Mouse (Mus musculus) midbrain, embryonic 11.5 days (tissue): Measurements from ENCODE around the gene Rcsd1. TPM values are rescaled to one million over a fixed set of nuclear protein-coding genes. Genes with fewer than 3 reads are reported as not detected.

Source experiments
- ATAC-seq: fragments of 200-750 bp; cut with Nextera tagmentation; 2 replicates; pipeline ENCODE4 v1.8.0; 2017; ENCODE audit warnings: moderate TSS enrichment, moderate library complexity; ENCODE audit not compliant: low FRiP score
- DNase-seq: peaks from one replicate; pipeline ENCODE4 v3.0.0; 2015; ENCODE audit warnings: low spot score; ENCODE audit errors: missing footprints
- H3K27ac ChIP-seq: fragments of 300-500 bp; sonication (generic); 2 replicates; pipeline ENCODE4 v1.5.1; 2014; ENCODE audit warnings: low read depth, low read length
- H3K27me3 ChIP-seq: fragments of 300-500 bp; sonication (generic); 2 replicates; pipeline ENCODE4 v1.6.1; 2014; ENCODE audit warnings: mild to moderate bottlenecking, low read length, moderate library complexity, mixed read lengths; ENCODE audit not compliant: control insufficient read depth, insufficient read depth
- H3K36me3 ChIP-seq: fragments of 300-500 bp; sonication (generic); 2 replicates; pipeline ENCODE4 v1.6.1; 2014; ENCODE audit warnings: mild to moderate bottlenecking, low read length, moderate library complexity, mixed read lengths; ENCODE audit not compliant: control insufficient read depth, insufficient read depth
- H3K4me1 ChIP-seq: fragments of 300-500 bp; sonication (generic); 2 replicates; pipeline ENCODE4 v1.6.1; 2014; ENCODE audit warnings: low read length; ENCODE audit not compliant: control insufficient read depth, insufficient read depth
- H3K4me2 ChIP-seq: fragments of 300-500 bp; sonication (generic); 2 replicates; pipeline ENCODE4 v1.6.1; 2014; ENCODE audit warnings: mild to moderate bottlenecking, moderate library complexity
- H3K4me3 ChIP-seq: fragments of 300-500 bp; sonication (generic); 2 replicates; pipeline ENCODE4 v1.5.1; 2014; ENCODE audit warnings: low read depth, low read length
- H3K9ac ChIP-seq: fragments of 300-500 bp; sonication (generic); 2 replicates; pipeline ENCODE4 v1.6.1; 2014; ENCODE audit warnings: low read length
- H3K9me3 ChIP-seq: fragments of 300-500 bp; sonication (generic); 2 replicates; pipeline ENCODE4 v1.6.1; 2016; ENCODE audit warnings: low read length; ENCODE audit not compliant: control insufficient read depth
- WGBS: fragments of 180-500 bp; shearing (Covaris S2); extraction: QIAGEN DNeasy Blood & Tissue Kit; methylation state at CpG from one replicate; pipeline ENCODE4 v1.1.7; 2014; 5-methylcytosine and 5-hydroxymethylcytosine counted together
- microRNA-seq: library from miRNA; unstranded; fragments of <30 nt; microRNA quantifications from one replicate; pipeline ENCODE4, GENCODE M21; 2017
- polyA plus RNA-seq: library from polyadenylated mRNA; unstranded; fragments of >200 nt; fragmentation: Nextera tagmentation; extraction: Ambion mirVana; gene quantifications from 2 replicates; pipeline ENCODE4 v1.2.1, GENCODE M21; 2014

The Rcsd1 gene
- polyA plus RNA-seq, 1 experiment from 2014 or later: 5.9 TPM

DNA sequence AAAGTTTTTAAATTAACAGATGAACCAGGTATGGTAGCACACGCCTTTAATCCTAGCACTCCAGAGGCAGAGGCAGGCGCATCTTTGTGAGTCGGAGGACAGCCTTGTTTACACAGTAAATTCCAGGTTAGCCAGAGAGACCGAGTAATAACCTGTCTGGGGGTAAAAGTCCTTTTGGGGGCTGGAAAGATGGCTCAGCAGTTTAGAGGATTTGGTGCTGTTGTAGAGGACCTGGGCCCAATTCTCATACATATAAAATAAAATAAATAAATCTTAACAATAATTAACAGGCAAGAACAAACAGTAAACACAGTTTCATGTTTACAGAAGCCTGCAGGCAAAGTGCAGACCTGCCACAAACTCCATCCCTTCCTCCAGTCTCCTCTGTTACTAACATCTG lies 100.7 kb downstream of the Rcsd1 start:
- H3K4me3 ChIP-seq: no peak overlapping the region
- H3K27ac ChIP-seq: no peak overlapping the region
- H3K4me2 ChIP-seq: no peak overlapping the region
- peaks cover 16% of the 10 kb centered on the region for H3K4me1 ChIP-seq
- no peak for ATAC-seq
- no peaks in the 10 kb centered on the region for H3K9me3 ChIP-seq
- H3K36me3 ChIP-seq: peaks cover 10% of the 10 kb centered on the region
- WGBS: 83% methylated on average over 4 of the region's 4 CpGs
- no peak for DNase-seq
- no peaks in the 10 kb centered on the region for H3K27me3 ChIP-seq
- H3K9ac ChIP-seq: no peak overlapping the region

DNA sequence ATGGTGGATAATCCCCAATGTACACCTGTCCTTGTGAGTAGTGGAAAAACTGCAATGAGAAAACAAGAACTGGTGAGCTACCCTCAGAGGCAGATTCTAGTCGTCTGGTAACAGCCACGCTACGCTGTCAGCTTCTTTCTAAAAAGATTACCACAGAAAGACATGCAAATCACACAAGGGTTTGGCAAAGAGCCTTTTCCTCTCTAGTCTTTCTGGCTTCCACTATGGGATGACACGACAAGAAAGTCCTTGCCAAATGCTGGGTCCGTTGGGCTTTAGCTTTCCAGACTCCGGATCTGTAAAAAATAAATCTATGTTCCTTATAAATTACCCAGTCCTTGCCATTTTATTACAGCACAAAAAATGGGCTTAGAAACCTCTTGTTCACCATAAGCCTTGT lies 103.8 kb downstream of the Rcsd1 start:
- Histone ChIP-seq H3K27ac (no peak overlapping the region), H3K36me3 (peaks cover 15% of the 10 kb centered on the region), H3K4me1 (peaks cover 11% of the 10 kb centered on the region), H3K9ac (no peak overlapping the region), H3K9me3 (no peaks in the 10 kb centered on the region), H3K4me3 (no peak overlapping the region), H3K27me3 (no peaks in the 10 kb centered on the region), H3K4me2 (no peak overlapping the region)
- DNase-seq (no peak), ATAC-seq (no peak)
- WGBS: 93% methylated on average over 6 of the region's 6 CpGs

DNA sequence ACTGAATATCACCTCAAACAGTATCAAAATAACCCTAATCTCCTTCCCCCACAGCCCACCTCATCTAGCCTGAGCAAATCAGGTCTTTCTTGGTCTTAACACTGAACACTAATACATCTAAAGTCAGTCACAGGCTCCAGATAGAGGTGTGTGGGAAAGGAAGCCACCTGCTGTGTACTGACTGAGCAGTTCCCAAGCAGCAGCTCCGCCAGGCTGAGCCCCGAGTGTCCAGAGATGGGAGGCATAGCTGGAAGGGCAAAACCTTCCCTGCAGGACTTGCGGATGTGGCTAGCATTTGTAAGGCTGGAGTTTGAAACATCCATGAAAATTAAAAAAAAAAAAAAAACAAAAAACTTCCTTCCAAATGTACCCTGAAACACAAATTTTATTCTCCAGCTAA lies 104.4 kb downstream of the Rcsd1 start:
- no peaks in the 10 kb centered on the region for H3K27me3 ChIP-seq
- H3K9me3 ChIP-seq: no peaks in the 10 kb centered on the region
- H3K4me2 ChIP-seq: no peak overlapping the region
- 80% methylated on average over 3 of the region's 3 CpGs for WGBS
- no peak overlapping the region for H3K9ac ChIP-seq
- H3K4me3 ChIP-seq: no peak overlapping the region
- peaks cover 15% of the 10 kb centered on the region for H3K36me3 ChIP-seq
- peaks cover 5% of the 10 kb centered on the region for H3K4me1 ChIP-seq
- H3K27ac ChIP-seq: no peak overlapping the region
- ATAC-seq (no peak), DNase-seq (no peak)

DNA sequence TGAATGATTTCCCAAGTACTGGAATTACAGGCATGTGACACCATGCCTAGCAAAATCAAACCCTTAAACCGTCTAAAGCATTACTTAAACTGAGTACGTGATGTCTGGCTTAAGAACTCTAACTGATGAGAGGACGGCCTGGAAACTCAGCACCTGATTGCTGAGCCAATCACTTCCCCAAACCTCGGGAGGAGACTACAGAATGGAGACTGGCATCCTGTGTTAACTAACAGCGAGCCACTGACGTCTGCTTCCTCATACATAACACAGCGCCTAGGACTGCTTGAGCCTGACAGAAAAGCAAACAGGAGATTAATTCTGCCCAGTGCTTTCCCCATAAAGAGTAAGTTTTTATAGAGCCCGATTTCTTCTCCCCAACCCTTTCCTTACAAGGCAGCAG lies 105.4 kb downstream of the Rcsd1 start:
- H3K27me3 ChIP-seq: no peaks in the 10 kb centered on the region
- no peak overlapping the region for H3K9ac ChIP-seq
- no peak overlapping the region for H3K4me3 ChIP-seq
- no peak for DNase-seq
- H3K9me3 ChIP-seq: no peaks in the 10 kb centered on the region
- no peaks in the 10 kb centered on the region for H3K4me1 ChIP-seq
- WGBS: 89% methylated on average over 8 of the region's 8 CpGs
- H3K27ac ChIP-seq: no peak overlapping the region
- no peak overlapping the region for H3K4me2 ChIP-seq
- H3K36me3 ChIP-seq: peaks cover 15% of the 10 kb centered on the region
- no peak for ATAC-seq

DNA sequence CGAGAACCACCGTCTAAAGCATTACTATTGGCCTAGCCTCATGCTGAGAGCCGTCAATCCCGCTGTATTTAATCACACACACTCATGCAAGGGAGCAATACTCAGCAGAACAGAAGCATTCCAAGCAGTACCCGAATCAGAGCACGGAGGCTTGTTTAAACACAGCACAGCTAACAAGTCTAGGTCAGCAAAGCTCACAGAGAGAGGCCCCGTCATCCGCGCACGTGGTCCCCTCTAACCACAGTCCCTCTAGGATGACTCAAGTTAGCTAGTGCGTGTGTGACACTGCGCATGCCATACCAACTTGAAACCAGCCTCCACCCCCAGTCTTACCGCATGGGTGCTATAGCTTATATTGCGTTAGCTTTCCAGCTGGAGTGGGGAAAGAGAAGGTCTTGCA lies 106.3 kb downstream of the Rcsd1 start:
- DNase-seq (no peak), ATAC-seq (no peak)
- Histone ChIP-seq H3K4me2 (no peak overlapping the region), H3K27me3 (no peaks in the 10 kb centered on the region), H3K4me3 (no peak overlapping the region), H3K27ac (no peak overlapping the region), H3K4me1 (no peaks in the 10 kb centered on the region), H3K9ac (no peak overlapping the region), H3K36me3 (peaks cover 20% of the 10 kb centered on the region), H3K9me3 (no peaks in the 10 kb centered on the region)
- WGBS: 93% methylated on average over 14 of the region's 14 CpGs

DNA sequence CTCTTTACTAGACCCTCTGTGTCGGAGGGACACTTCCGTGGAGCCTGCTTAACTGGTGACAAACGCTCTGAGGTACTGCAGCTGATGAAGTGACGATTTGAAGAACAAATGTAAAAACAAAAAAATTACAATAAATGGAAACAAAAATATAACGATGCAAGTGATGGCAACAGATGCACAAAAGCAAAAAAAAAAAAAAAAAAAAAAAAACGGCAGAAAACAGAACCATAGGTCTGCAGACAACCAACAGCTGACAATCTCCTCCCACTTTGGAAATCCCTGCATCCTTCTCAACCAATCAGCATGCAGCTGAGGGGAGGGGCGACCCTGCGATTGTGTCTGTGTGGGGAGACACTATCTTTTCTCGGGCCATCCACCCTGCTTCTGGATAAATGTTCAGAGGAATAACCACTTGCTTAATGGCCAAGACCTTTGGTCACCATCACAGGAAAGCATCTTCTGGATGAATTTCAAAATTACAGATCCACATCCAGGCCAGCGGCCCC lies 107.7 kb downstream of the Rcsd1 start:
- no peak for ATAC-seq
- no peaks in the 10 kb centered on the region for H3K27me3 ChIP-seq
- H3K4me1 ChIP-seq: no peaks in the 10 kb centered on the region
- 87% methylated on average over 10 of the region's 10 CpGs for WGBS
- H3K4me2 ChIP-seq: no peak overlapping the region
- no peak for DNase-seq
- no peak overlapping the region for H3K9ac ChIP-seq
- peaks cover 21% of the 10 kb centered on the region for H3K36me3 ChIP-seq
- H3K9me3 ChIP-seq: no peaks in the 10 kb centered on the region
- H3K4me3 ChIP-seq: no peak overlapping the region
- H3K27ac ChIP-seq: no peak overlapping the region

Small RNA genes lying within 50 kb of the gene (microRNA-seq; reads per million reads assigned to microRNA genes)
- gene Gm44458: not detected

Other genes with a start within 250 kb of the Rcsd1 start
- gene Dcaf6, start 249.3 kb downstream of the Rcsd1 start, polyA plus RNA-seq: 9.8 and 10.5 TPM in 2 replicates
- 123 and 128 TPM in 2 replicates for gene Mpc2, start 249.1 kb downstream of the Rcsd1 start, polyA plus RNA-seq
- 0.11 TPM in 1 of 2 replicates, not detected in the other for gene Adcy10, start 224.6 kb downstream of the Rcsd1 start, polyA plus RNA-seq
- gene Mpzl1, start 75.2 kb downstream of the Rcsd1 start, polyA plus RNA-seq: 141 and 144 TPM in 2 replicates
- 37.4 and 43.4 TPM in 2 replicates for gene Creg1, start 54.0 kb upstream of the Rcsd1 start, polyA plus RNA-seq
- 2.0 and 2.1 TPM in 2 replicates for gene Cd247, start 78.9 kb upstream of the Rcsd1 start, polyA plus RNA-seq